Mouse (Mus musculus) thymus, adult 2 months (tissue): ENCODE results near the gene Cryba1.

ENCODE experiments used
- CTCF ChIP-seq: fragments of 200-500 bp; IDR thresholded peaks from 2 replicates; pipeline ENCODE4 v1.5.1; 2012; ENCODE audit warnings: mild to moderate bottlenecking, control low read depth, low read length, moderate library complexity, borderline replicate concordance; ENCODE audit not compliant: control insufficient read depth, poor library complexity, insufficient read depth; ENCODE audit errors: extremely low read depth
- POLR2A ChIP-seq: fragments of 200-500 bp; IDR thresholded peaks from 2 replicates; pipeline ENCODE4 v1.6.1; 2012; ENCODE audit warnings: mild to moderate bottlenecking, low read length, control low read depth, moderate library complexity; ENCODE audit not compliant: control insufficient read depth, poor library complexity, insufficient read depth; ENCODE audit errors: extremely low read depth

GRCm38 (mm10) chr11:77713736-77714135 lies 11.3 kb downstream of the Cryba1 start:
- TF ChIP-seq CTCF, result no peak
- no peak for TF ChIP-seq POLR2A
